Mouse (Mus musculus) ES-CJ7 (cell line): ENCODE data around the gene Wfdc10.
A peak's percentile ranks its signal among the peaks of the same experiment; 100 is the strongest.

Experiments used
- DNase-seq: peaks from one replicate; pipeline ENCODE4 v3.0.0; 2011; ENCODE audit warnings: low read depth, low spot score

Wfdc10 gene

GRCm38 (mm10) chr2:164700959-164701358 is 45.1 kb downstream of the Wfdc10 start:
- no peak for DNase-seq

GRCm38 (mm10) chr2:164701761-164702160 is 45.9 kb downstream of the Wfdc10 start:
- DNase-seq: no peak

DNA sequence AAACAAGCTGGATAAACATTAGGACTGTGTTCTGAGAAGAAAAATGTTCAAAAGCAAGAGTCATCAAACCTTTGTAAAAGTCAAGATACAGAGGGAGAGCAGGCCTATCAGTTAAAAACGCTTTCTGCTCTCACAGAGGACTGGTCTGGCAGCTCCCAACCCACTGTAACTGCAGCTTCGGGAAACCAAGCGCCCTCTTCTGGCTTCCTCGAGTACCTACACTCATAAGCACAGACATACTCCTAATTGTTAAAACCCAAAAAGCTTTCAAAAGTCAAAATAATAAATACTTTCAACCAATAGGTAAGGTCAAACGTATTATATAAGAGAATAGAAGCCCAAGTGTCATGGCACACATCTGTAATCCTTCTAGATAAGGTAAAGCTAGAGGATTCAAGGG is 48.4 kb downstream of the Wfdc10 start:
- peak; percentile 19 for DNase-seq

DNA sequence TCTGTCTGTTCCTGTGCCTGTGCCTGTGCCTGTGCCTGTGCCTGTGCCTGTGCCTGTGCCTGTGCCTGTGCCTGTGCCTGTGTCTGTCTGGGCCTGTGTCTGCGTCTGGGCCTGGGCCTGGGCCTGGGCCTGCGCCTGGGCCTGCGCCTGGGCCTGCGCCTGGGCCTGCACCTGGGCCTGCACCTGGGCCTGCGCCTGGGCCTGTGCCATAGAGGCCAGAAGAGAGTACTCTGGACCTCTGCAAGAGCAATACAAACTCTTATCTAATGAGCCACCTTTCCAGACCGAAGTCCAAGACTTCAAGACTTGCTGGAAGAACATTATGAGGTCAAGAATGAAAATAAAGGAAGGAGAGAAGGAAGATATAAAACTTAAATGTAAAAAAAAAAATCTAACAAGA is 49.5 kb downstream of the Wfdc10 start:
- no peak for DNase-seq

DNA sequence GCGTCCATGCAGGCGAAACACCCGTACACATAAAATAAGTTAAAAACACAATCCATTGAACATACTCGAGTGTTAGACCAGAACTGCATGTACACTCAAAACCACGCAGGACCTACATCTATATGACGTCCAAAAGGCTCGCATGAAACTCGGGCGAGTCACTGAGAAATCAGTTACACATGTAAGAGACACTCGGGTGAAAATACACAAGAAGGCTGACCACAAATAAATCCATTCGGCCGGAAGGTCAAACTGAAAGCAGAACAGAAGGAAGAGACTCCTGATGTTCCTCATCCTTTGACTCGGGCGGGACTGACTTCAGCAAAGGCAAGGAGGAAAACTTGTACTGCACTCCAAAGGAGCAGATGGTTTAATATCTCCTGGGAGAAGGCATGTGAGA is 50.1 kb downstream of the Wfdc10 start:
- DNase-seq: no peak
